Mouse (Mus musculus): ENCODE measurements around the gene Tmem171. TPM values are rescaled to one million over a fixed set of nuclear protein-coding genes. Genes with fewer than 3 reads are reported as not detected.

The Tmem171 gene
- polyA plus RNA-seq, 1 experiment from 2014 or later, result not detected

- no peaks in the 10 kb centered on the region for H3K4me1 ChIP-seq (replicated peaks; ENCODE audit: control insufficient read depth, insufficient read depth, low read length)
- no peak overlapping the region for H3K27ac ChIP-seq (ENCODE audit: low read length)
- ATAC-seq, result no peak
- H3K4me3 ChIP-seq (replicated peaks; ENCODE audit: low read length), result no peak overlapping the region
- 81% methylated on average over 9 of the region's 9 CpGs for WGBS
- no peaks in the 10 kb centered on the region for H3K27me3 ChIP-seq (replicated peaks; ENCODE audit: control insufficient read depth, insufficient read depth, low read length)
- no peaks in the 10 kb centered on the region for H3K9me3 ChIP-seq (ENCODE audit: control insufficient read depth, low read length)
- no peaks in the 10 kb centered on the region for H3K36me3 ChIP-seq (ENCODE audit: control insufficient read depth, insufficient read depth)
- H3K4me2 ChIP-seq (ENCODE audit: low read length), result no peak overlapping the region
- H3K9ac ChIP-seq (replicated peaks; ENCODE audit: low read depth, low read length), result no peak overlapping the region
These were observed 10.3 kb downstream of the Tmem171 start for GRCm38 (mm10) chr13:98684144-98684900.

- Histone ChIP-seq H3K9me3 (ENCODE audit: control insufficient read depth, low read length) (no peaks in the 10 kb centered on the region), H3K27me3 (replicated peaks; ENCODE audit: control insufficient read depth, insufficient read depth, low read length) (no peaks in the 10 kb centered on the region), H3K4me2 (ENCODE audit: low read length) (no peak overlapping the region), H3K9ac (replicated peaks; ENCODE audit: low read depth, low read length) (no peak overlapping the region), H3K4me3 (replicated peaks; ENCODE audit: low read length) (no peak overlapping the region), H3K4me1 (replicated peaks; ENCODE audit: control insufficient read depth, insufficient read depth, low read length) (no peaks in the 10 kb centered on the region), H3K27ac (ENCODE audit: low read length) (no peak overlapping the region), H3K36me3 (ENCODE audit: control insufficient read depth, insufficient read depth) (no peaks in the 10 kb centered on the region)
- ATAC-seq, result no peak
- WGBS, result 77% methylated on average over 2 of the region's 2 CpGs
These were observed 11.2 kb downstream of the Tmem171 start for GRCm38 (mm10) chr13:98683412-98683811.

GRCm38 (mm10) chr13:98680470-98681060 lies 14.1 kb downstream of the Tmem171 start:
- Histone ChIP-seq H3K36me3 (ENCODE audit: control insufficient read depth, insufficient read depth) (no peaks in the 10 kb centered on the region), H3K27me3 (replicated peaks; ENCODE audit: control insufficient read depth, insufficient read depth, low read length) (no peaks in the 10 kb centered on the region), H3K27ac (ENCODE audit: low read length) (no peak overlapping the region), H3K4me1 (replicated peaks; ENCODE audit: control insufficient read depth, insufficient read depth, low read length) (no peaks in the 10 kb centered on the region), H3K4me3 (replicated peaks; ENCODE audit: low read length) (no peak overlapping the region), H3K9me3 (ENCODE audit: control insufficient read depth, low read length) (no peaks in the 10 kb centered on the region), H3K9ac (replicated peaks; ENCODE audit: low read depth, low read length) (no peak overlapping the region), H3K4me2 (ENCODE audit: low read length) (no peak overlapping the region)
- ATAC-seq, result no peak
- 93% methylated on average over 5 of the region's 5 CpGs for WGBS

GRCm38 (mm10) chr13:98679631-98680041 lies 15.0 kb downstream of the Tmem171 start:
- Histone ChIP-seq H3K36me3 (ENCODE audit: control insufficient read depth, insufficient read depth) (no peaks in the 10 kb centered on the region), H3K9ac (replicated peaks; ENCODE audit: low read depth, low read length) (no peak overlapping the region), H3K9me3 (ENCODE audit: control insufficient read depth, low read length) (no peaks in the 10 kb centered on the region), H3K4me3 (replicated peaks; ENCODE audit: low read length) (no peak overlapping the region), H3K4me1 (replicated peaks; ENCODE audit: control insufficient read depth, insufficient read depth, low read length) (no peaks in the 10 kb centered on the region), H3K27ac (ENCODE audit: low read length) (no peak overlapping the region), H3K4me2 (ENCODE audit: low read length) (no peak overlapping the region), H3K27me3 (replicated peaks; ENCODE audit: control insufficient read depth, insufficient read depth, low read length) (no peaks in the 10 kb centered on the region)
- WGBS, result 48% methylated on average over 4 of the region's 4 CpGs
- no peak for ATAC-seq

- no peaks in the 10 kb centered on the region for H3K9me3 ChIP-seq (ENCODE audit: control insufficient read depth, low read length)
- no peak overlapping the region for H3K9ac ChIP-seq (replicated peaks; ENCODE audit: low read depth, low read length)
- no peaks in the 10 kb centered on the region for H3K4me1 ChIP-seq (replicated peaks; ENCODE audit: control insufficient read depth, insufficient read depth, low read length)
- no peak overlapping the region for H3K4me3 ChIP-seq (replicated peaks; ENCODE audit: low read length)
- H3K36me3 ChIP-seq (ENCODE audit: control insufficient read depth, insufficient read depth), result no peaks in the 10 kb centered on the region
- no peak for ATAC-seq
- no peaks in the 10 kb centered on the region for H3K27me3 ChIP-seq (replicated peaks; ENCODE audit: control insufficient read depth, insufficient read depth, low read length)
- no peak overlapping the region for H3K4me2 ChIP-seq (ENCODE audit: low read length)
- H3K27ac ChIP-seq (ENCODE audit: low read length), result no peak overlapping the region
- WGBS, result 85% methylated on average over 1 of the region's 1 CpGs
These were observed 15.4 kb downstream of the Tmem171 start for GRCm38 (mm10) chr13:98679230-98679629.

GRCm38 (mm10) chr13:98673922-98674321 lies 20.7 kb downstream of the Tmem171 start:
- WGBS, result 79% methylated on average over 4 of the region's 4 CpGs
- Histone ChIP-seq H3K4me3 (replicated peaks; ENCODE audit: low read length) (no peak overlapping the region), H3K27me3 (replicated peaks; ENCODE audit: control insufficient read depth, insufficient read depth, low read length) (no peaks in the 10 kb centered on the region), H3K27ac (ENCODE audit: low read length) (no peak overlapping the region), H3K36me3 (ENCODE audit: control insufficient read depth, insufficient read depth) (no peaks in the 10 kb centered on the region), H3K9me3 (ENCODE audit: control insufficient read depth, low read length) (no peaks in the 10 kb centered on the region), H3K9ac (replicated peaks; ENCODE audit: low read depth, low read length) (no peak overlapping the region), H3K4me1 (replicated peaks; ENCODE audit: control insufficient read depth, insufficient read depth, low read length) (no peaks in the 10 kb centered on the region), H3K4me2 (ENCODE audit: low read length) (no peak overlapping the region)
- no peak for ATAC-seq

GRCm38 (mm10) chr13:98669296-98669695 lies 25.3 kb downstream of the Tmem171 start:
- Histone ChIP-seq H3K27ac (ENCODE audit: low read length) (no peak overlapping the region), H3K9ac (replicated peaks; ENCODE audit: low read depth, low read length) (no peak overlapping the region), H3K4me3 (replicated peaks; ENCODE audit: low read length) (no peak overlapping the region), H3K4me1 (replicated peaks; ENCODE audit: control insufficient read depth, insufficient read depth, low read length) (no peaks in the 10 kb centered on the region), H3K9me3 (ENCODE audit: control insufficient read depth, low read length) (no peaks in the 10 kb centered on the region), H3K27me3 (replicated peaks; ENCODE audit: control insufficient read depth, insufficient read depth, low read length) (no peaks in the 10 kb centered on the region), H3K36me3 (ENCODE audit: control insufficient read depth, insufficient read depth) (no peaks in the 10 kb centered on the region), H3K4me2 (ENCODE audit: low read length) (no peak overlapping the region)
- 81% methylated on average over 3 of the region's 3 CpGs for WGBS
- ATAC-seq, result no peak

GRCm38 (mm10) chr13:98667316-98667715 lies 27.3 kb downstream of the Tmem171 start:
- no peak for ATAC-seq
- WGBS, result 83% methylated on average over 3 of the region's 3 CpGs

GRCm38 (mm10) chr13:98665240-98665639 lies 29.4 kb downstream of the Tmem171 start:
- Histone ChIP-seq H3K36me3 (ENCODE audit: control insufficient read depth, insufficient read depth) (no peaks in the 10 kb centered on the region), H3K4me2 (ENCODE audit: low read length) (no peak overlapping the region), H3K9ac (replicated peaks; ENCODE audit: low read depth, low read length) (no peak overlapping the region), H3K9me3 (ENCODE audit: control insufficient read depth, low read length) (no peaks in the 10 kb centered on the region), H3K4me3 (replicated peaks; ENCODE audit: low read length) (no peak overlapping the region), H3K27me3 (replicated peaks; ENCODE audit: control insufficient read depth, insufficient read depth, low read length) (no peaks in the 10 kb centered on the region), H3K4me1 (replicated peaks; ENCODE audit: control insufficient read depth, insufficient read depth, low read length) (no peaks in the 10 kb centered on the region), H3K27ac (ENCODE audit: low read length) (no peak overlapping the region)
- ATAC-seq, result no peak
- 90% methylated on average over 10 of the region's 10 CpGs for WGBS

More at GRCm38 (mm10) chr13:98667316-98667715, 27.3 kb downstream of the Tmem171 start:
- no peak overlapping the region for H3K27ac ChIP-seq (ENCODE audit: low read length)
- H3K4me3 ChIP-seq (replicated peaks; ENCODE audit: low read length), result no peak overlapping the region
- H3K36me3 ChIP-seq (ENCODE audit: control insufficient read depth, insufficient read depth), result no peaks in the 10 kb centered on the region
- no peaks in the 10 kb centered on the region for H3K4me1 ChIP-seq (replicated peaks; ENCODE audit: control insufficient read depth, insufficient read depth, low read length)
- H3K27me3 ChIP-seq (replicated peaks; ENCODE audit: control insufficient read depth, insufficient read depth, low read length), result no peaks in the 10 kb centered on the region
- no peak overlapping the region for H3K9ac ChIP-seq (replicated peaks; ENCODE audit: low read depth, low read length)
- no peaks in the 10 kb centered on the region for H3K9me3 ChIP-seq (ENCODE audit: control insufficient read depth, low read length)
- H3K4me2 ChIP-seq (ENCODE audit: low read length), result no peak overlapping the region
